Mouse (Mus musculus): ENCODE measurements around the gene Egln3. TPM values are rescaled to one million over a fixed set of nuclear protein-coding genes. Genes with fewer than 3 reads are reported as not detected.

The Egln3 gene
- total RNA-seq (2021): 10 to 100 TPM; 96.7 to 97.4 TPM

DNA sequence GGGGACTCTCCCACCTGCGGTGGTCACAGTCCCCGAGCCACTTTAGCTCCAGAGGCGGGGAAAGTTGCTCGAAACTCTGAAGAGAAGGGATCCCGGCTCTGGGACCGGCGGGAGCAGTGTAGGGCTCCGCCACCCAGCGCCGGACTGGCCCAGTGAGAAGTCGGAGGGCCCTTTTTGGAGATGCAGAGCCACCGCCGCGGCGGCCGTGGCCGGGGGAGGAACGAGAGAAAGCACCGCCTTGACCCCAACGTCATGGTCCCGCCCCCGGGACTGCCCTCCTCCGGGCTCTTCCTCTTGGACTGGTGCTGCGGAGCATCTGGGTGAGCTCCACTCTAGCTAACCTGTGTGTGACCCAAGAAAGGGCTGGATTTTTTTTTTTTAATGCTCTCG lies at the start of gene Egln3:
TSS of gene Egln3 (minus strand) at position 205 of the 390 bp plus-strand sequence.
- intact Hi-C loops (cut with DNase I): loop anchor here (2.0 to 10.0 kb wide), 3 partner anchors 199 to 341 kb away; no protein-coding TSS in a partner anchor
- peak; percentile 82 for DNase-seq (ENCODE audit: low spot score)

DNA sequence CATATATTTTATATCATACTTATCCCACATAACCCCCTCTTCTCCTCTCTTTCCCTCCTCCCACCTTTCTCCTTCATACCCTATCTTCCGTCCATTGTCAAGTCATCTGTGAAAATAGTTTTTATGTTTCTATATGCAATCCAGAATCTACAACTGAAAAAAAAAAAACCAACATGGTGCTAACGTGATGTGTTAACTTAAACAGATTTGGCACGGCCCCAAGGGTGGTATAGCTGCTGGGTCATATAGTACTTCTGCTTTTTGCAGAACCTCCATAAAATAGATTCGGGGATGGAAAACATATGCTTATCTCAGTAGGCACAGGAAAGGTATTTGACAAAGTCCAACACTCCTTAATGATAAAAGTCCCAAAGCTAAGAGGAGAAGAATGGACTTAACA lies 49.8 kb upstream of the Egln3 start:
- no peak for DNase-seq (ENCODE audit: low spot score)
- intact Hi-C loops (cut with DNase I): no loop called here

DNA sequence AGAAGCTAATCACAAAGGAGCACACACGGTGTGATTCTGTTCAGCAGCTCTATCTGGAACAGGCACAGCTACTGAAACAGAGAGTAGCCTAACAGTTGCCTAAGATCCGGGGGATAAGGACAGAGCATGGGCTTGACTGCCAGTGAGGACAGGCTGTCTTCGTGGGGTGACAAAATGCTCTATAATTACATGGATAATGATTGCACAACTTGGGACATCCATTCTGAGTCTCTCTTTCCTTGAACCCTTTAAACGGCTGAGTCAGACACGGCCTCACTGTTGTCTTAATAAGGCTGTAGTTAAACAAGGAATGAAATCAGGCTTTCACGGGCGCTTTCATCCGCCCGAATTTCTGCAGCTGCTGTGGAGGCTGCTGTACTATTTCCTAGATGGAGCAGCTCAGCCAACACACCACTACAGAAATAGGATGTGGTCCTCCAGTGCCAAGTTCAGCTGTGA lies 48.3 kb upstream of the Egln3 start:
- intact Hi-C loops (cut with DNase I): no loop called here
- DNase-seq (ENCODE audit: low spot score): no peak

DNA sequence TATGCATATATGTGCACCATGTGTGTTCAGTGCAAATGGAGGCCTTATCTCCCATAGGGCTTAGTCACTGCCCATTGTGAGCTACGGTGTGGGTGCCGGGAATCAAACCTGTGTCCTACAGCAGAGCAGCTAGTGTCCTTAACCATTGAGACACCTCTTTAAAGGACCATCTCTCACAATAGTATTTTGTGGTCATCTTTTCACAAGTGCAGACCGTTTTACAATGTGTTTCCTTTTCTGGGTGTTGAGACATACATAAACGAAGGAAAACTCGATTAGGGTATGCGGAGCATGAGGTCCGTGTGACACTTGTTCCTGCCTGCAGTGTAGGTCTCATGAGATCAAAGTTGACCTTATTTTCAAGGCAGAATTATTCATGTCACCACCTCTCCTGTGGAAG lies 44.2 kb upstream of the Egln3 start:
- intact Hi-C loops (cut with DNase I): no loop called here
- no peak for DNase-seq (ENCODE audit: low spot score)

DNA sequence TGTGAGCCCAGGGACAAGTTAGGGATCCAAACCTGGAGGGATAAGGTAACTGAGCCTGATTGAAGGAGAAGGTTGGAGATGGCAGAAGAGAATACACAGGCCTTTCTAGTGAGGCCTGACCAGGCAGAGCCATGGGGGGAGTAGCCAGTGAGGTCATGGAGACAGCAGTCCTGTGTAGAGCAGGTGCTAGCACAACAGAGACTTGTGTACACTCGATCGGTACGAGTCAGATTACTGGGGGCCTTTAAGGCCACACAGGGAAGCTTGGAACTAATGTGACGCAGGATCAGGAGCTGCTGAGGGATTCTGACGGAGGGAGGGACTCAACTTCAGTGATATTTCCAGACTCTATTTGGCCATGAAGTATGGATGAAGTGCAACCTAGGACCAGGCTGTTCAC lies 39.5 kb upstream of the Egln3 start:
- intact Hi-C loops (cut with DNase I): no loop called here
- DNase-seq (ENCODE audit: low spot score): no peak

DNA sequence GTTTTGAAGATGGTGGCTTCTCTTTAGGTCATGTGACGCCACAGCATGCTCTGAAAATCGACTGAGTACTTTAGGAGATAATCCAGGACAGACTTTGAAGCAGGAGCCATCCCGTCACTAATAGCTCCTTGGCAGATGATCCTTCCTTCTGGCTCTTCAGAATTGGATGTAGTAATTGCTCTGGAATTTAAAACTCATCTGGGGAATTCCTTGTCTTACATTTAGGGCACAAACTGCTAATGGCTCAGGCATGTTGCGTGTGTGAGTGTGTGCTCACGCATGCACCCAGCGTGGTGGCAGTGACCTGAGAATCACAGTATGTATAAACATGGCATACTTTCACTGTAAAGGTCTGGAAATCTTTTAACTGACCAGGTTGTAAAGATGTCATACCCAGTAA lies 38.3 kb upstream of the Egln3 start:
- intact Hi-C loops (cut with DNase I): no loop called here
- DNase-seq (ENCODE audit: low spot score): no peak

DNA sequence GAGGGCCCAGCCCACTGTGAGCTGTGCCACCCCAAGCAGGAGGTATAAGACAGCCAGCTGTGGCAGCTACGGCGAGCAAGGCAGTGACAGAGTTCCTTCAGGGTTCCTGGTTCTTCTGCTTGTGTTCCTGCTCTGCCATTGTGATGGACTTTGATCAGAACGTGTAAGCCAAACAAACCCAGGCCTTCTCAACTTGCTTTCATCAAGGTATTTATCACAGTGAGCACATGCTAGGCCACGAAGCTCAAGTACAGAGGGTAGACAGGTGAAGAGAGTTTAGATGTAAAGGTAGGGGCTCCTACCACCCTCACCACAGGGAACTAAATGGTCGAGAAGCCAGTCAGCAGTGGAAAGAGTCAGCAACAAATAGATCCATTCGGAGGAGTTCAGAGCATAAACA lies 30.1 kb upstream of the Egln3 start:
- DNase-seq (ENCODE audit: low spot score): no peak
- intact Hi-C loops (cut with DNase I): no loop called here

DNA sequence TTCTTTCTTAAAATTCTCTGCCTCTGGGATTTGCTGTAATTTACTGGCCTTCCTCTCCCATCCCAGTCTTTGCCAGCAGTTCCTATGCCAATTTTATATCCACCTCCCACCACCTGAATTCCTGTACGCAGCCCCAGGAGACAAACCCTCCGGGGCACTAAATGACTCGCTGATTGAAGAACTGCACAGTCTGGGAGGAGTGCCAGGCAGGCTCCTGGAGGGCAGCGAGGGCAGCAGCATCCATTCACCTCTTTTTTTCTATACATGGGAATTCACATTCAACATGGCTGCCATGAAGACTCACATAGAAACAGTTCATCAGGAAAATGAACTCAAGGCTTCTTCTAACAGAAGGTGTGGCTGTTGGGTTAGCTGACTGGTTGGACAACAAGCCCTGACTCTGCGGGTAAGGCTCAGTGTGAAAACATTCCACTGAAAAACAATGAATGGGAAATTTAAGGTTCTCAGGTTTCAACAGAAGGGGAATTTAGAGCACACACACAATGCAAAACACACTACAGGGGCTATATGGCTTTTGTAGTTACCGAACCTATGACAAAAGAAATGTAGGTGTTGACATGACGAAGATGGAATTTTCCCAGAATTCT lies 29.4 kb upstream of the Egln3 start:
- intact Hi-C loops (cut with DNase I): no loop called here
- no peak for DNase-seq (ENCODE audit: low spot score)

DNA sequence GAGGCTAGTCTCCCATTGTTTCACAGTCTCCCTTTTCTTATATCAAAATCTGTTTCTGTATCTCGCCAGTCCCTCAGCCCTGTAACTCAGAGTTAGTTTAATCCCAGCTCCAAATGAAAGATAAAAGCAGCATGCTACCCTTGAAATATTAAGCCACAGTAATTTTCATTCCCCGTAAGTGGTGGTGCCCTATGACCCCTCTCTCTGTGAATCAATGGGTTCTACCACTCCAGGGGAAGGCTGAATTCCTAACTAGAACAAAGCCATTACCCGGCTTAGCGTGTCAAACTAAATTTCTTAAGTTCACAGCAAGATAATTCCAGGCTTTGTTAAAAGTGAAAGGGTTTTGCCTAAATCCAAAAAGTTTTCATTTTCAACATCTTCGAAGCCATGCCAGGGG lies 28.8 kb upstream of the Egln3 start:
- no peak for DNase-seq (ENCODE audit: low spot score)
- intact Hi-C loops (cut with DNase I): no loop called here

DNA sequence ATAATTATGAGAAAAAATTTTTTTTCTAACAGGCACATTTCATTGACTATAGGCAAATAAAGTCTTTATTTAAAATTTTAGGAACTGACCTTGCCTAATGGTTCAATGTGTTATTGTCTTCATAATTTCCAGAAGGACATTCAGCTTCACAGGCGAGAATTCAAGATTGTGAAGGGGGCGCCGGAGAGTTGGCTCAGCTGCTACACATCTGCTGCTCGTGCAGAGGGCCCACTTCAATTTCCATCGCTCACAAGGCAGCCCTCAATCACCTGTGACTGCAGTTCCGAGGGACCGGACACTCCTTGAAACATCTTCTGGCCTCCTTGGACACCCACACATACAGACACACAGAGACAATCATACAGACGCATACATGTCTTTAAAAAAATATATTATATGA lies 23.9 kb upstream of the Egln3 start:
- intact Hi-C loops (cut with DNase I): no loop called here
- DNase-seq (ENCODE audit: low spot score): no peak

DNA sequence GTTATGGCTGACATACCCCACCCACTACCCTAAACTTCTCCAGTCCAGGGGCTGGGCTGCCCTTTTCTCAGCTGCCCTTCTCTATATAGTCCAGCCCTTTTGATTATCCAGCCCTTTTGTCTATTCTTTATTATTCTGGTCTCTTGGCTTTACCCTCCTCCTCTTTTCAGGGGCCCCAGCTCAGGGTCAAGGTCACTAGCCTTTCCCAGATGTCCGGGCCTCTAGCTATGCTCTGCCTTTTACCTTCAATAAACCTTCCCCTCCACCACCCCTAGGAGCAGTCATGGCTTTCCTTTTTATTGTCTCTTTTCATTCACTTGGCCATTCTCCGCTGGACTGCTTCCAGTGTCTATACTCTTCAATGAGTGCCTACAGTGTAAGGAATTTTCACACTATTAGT lies 22.7 kb upstream of the Egln3 start:
- no peak for DNase-seq (ENCODE audit: low spot score)
- intact Hi-C loops (cut with DNase I): no loop called here

DNA sequence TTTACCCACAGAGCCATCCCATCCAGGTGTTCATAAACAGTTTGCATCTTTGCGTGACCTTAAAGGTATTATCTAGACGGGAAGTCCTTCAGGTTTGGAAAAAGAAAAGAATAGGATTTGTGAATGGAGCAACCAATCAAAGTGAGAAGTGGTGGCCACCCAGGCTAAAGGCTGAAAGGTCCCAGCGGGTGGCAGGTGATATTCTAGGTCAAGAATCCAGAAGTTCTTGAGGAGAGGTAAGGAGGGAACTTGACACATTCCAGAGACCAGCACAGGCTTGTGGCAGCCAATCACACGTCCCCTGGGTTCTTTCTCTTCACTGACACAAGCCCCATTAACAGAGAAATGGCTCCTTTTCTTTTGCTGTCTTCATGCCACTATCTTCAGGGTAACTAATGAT lies 21.9 kb upstream of the Egln3 start:
- intact Hi-C loops (cut with DNase I): no loop called here
- no peak for DNase-seq (ENCODE audit: low spot score)

DNA sequence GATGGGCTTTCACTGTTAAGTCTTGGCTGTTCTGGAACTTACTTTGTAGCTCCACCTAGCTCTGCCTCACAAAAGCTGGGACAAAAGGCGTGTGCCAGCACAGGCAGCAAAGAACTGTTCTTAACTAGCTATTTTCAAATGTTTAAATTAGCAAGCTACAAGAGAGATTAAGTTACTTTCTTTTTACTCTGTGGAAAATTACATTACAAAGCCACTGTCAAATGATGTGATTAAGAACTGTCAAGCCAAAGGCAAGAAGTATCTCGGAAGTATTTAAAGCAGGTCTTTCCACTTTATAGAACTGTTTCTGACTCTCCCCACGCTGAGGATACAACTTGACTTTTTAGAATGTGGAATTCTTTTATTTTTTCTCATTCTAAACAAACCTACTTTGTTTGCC lies 21.4 kb upstream of the Egln3 start:
- DNase-seq (ENCODE audit: low spot score): no peak
- intact Hi-C loops (cut with DNase I): no loop called here

DNA sequence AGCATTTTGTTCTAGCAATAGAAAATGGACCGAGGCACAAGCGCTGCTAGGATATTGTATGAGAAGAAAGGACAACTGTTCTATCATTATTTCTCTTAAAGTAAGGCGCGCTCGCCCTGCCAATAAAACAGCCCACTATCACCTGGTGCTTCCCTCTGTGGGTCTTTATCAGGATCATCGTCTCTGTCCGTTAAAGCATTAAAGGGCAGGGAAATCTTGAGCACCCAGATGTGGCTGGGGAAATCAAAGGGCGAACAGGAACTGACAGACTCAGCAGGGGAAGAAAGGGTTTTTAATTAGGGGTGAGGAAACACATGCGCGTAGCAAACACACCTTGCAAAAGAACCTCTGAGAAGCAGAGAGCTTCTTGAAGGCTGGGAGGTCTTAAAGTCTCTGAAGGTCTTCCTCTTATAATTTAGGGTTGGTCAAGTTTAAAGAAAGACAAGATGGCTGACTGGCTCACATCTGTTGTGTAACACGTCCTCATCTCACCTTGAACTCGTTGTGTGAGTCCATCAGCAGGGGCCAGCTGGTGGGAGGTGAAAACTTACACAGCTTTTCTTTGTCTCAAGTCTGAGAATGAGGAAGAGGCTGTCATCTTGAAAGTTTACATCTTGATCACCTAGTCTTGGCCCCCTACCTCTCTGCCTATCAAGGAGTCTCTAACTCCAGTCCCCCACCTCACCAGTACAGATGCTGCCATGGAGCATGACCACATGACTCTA lies 18.5 kb upstream of the Egln3 start:
- intact Hi-C loops (cut with DNase I): no loop called here
- DNase-seq (ENCODE audit: low spot score): no peak

DNA sequence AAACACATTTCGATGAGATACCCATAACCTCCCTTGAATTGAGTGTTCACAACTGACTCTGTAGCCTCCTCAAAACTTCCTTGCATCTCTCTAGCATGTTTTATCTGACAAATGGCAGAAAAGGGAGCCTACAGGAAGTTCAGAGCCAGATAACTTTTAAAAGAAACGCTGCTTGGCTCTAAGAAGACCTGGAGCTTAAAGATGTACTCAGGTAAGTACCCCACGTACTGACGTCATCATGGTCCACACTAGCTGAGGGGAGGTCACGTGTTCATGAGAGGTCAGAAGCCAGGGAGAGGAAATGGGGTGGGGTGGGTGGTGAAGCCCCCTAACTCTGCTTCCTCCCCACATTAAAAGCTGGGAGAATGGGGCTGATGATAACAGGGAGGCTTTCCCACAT lies 13.0 kb upstream of the Egln3 start:
- intact Hi-C loops (cut with DNase I): no loop called here
- DNase-seq (ENCODE audit: low spot score): no peak

DNA sequence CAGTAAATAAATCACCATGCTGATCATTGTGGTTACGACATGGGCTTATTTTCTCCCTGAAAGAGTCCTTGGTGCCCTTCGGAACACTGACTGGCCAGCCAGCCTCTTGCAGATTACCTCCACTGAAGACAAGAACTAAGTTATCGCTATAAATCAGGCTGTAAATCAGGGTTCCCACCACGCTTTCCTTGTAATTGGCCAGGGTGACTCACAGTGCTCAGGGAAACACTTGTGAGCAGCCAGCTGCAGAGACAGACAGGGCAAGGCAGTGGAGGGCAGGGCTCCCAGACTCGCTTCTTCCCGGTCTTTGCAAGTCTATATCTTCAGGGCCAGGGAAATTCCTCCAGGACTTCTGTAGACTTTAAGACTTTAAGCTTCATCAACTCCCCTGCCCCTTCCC lies 10.8 kb upstream of the Egln3 start:
- intact Hi-C loops (cut with DNase I): no loop called here
- DNase-seq (ENCODE audit: low spot score): no peak

DNA sequence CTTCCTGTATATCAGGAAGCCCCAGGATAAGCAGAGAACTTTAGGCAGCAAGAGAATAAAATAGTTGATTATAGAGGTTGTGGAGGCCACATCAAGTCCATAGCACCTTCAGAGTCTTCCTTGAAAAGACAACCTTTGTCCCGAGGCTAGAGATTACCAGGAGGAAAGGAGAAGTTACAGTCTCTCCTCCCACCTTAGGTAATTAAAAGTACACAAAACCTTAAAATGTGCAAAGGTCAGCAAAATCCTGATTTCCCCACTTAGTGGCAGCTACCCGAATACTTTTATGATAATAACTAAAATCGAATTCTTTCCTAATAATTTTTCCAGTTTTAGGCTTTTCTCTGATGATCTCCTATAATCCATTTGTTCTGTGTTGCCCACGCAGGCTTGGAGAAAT lies 10.2 kb upstream of the Egln3 start:
- no peak for DNase-seq (ENCODE audit: low spot score)
- intact Hi-C loops (cut with DNase I): no loop called here

DNA sequence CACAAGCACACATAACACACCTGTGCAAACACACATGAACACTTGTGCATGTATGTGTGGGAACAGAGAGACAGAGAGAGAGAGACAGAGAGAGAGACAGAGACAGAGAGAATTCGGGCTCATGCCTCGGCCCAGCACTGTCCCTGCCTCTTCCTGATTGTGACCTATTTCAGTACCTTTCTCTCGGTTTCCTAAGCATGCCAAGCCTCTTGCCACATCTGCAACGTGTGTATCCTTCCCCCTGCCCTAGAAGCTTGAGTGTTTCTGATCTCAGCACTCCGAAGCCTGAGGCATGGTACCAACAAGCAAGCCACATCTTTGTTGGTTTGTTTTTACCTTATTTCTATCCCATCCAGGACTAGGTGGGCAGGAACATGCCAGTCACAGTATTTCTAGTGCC lies 9.6 kb upstream of the Egln3 start:
- no peak for DNase-seq (ENCODE audit: low spot score)
- intact Hi-C loops (cut with DNase I): no loop called here

DNA sequence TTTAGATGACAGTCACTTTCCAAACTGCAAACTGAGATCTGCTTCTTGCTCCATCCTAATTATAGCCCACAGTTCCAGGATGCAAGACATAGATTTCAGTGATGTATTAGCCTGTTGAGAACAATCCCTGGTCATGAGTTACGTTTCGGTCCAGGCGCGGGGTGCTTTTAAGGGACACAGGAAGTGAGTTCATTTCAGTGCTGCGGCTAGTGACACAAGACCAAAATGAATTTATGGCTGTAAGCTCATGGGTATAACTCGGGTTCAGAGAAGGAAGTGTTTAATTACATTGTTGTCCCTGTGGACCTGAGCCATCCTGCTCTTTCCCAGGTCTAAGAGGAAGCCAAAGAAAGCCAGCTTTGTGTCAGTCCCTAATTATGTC lies 5.5 kb upstream of the Egln3 start:
- intact Hi-C loops (cut with DNase I): loop anchor here (5.0 to 10.0 kb wide), 2 partner anchors 73 to 336 kb away; no protein-coding TSS in a partner anchor
- no peak for DNase-seq (ENCODE audit: low spot score)

DNA sequence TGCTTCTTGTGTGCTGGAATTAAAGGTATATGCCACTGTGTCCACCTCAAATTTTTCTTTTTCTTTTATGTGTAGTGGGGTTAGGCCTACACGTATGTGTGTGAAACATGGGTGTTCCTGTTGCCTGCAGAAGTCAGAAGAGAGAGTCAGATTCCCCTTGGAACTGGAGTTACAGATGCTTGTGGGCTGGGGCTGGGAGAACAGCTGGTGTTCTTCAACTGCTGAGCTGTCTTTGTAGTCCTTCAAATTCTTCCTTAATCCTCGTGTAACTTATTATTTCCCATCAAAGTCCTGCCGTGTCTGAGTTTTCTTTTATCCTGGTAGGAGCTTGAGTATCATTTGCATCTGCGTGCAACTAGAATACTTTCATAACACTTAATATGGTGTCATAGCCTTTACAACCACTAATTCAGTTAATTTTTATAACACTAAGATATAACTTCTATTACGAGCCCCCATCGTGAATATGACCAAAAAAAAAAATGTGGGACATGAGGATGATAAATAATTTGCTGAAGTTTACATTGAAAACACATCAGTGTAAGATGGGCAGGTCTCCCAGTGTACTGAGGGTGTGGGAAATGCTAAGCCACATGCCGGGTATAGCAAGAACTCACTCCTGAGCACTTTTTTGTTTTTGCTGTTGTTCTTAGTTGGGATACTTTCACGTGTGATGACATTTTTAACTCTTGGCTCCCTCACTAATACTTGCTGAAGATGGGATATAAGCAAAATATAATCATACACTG lies 4.9 kb upstream of the Egln3 start:
- no peak for DNase-seq (ENCODE audit: low spot score)
- intact Hi-C loops (cut with DNase I): loop anchor here (5.0 to 10.0 kb wide), 2 partner anchors 74 to 336 kb away; no protein-coding TSS in a partner anchor

DNA sequence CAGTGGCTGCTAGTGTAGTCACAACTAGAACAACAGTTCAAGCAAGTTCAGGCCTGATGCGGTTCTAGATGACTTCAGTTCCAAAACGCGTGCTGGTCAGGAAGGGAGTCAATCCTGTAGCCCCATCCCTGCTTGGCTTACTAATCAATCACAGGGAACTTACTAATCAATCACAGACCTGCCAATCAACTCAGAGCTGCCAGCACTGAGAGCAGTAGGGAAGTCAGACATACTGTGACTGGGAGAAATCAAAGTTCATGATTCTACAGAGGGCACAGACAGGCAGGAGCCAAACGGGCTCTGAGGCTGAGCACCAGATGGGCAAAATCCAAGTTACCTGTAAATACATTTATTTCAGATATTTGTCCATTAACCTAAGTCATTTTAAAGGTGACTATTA lies 2.1 kb upstream of the Egln3 start:
- intact Hi-C loops (cut with DNase I): loop anchor here (2.0 to 10.0 kb wide), 3 partner anchors 77 to 339 kb away; no protein-coding TSS in a partner anchor
- no peak for DNase-seq (ENCODE audit: low spot score)
